Mouse (Mus musculus) CH12.LX (cell line): ENCODE data around the gene Polr3g. TPM values are rescaled to one million over a fixed set of nuclear protein-coding genes. Genes with fewer than 3 reads are reported as not detected.

ENCODE experiments used
- DNase-seq: peaks from one replicate; pipeline ENCODE4 v3.0.0-alpha.2; 2013; ENCODE audit errors: extremely low read depth
- H3K27ac ChIP-seq: 2 replicates; pipeline ENCODE4 v1.5.1; 2012; ENCODE audit warnings: low read depth, mild to moderate bottlenecking, control low read depth, moderate library complexity; ENCODE audit not compliant: insufficient read depth
- H3K27me3 ChIP-seq: replicated peaks from 2 replicates; pipeline ENCODE3; 2012; ENCODE audit warnings: inconsistent platforms
- H3K36me3 ChIP-seq, 2 experiments: replicated peaks in 1 of 2; 2 replicates each; pipeline versions ENCODE3 to v1.6.1; 2012; ENCODE audit warnings: inconsistent platforms in 1 of 2, low read length in 1 of 2, mild to moderate bottlenecking in 1 of 2, mixed read lengths in 1 of 2, moderate library complexity in 1 of 2; ENCODE audit not compliant: control insufficient read depth in 1 of 2, insufficient read depth in 1 of 2
- H3K4me1 ChIP-seq, 2 experiments: 2 replicates each; pipeline ENCODE4 v1.6.1; 2012; ENCODE audit warnings: inconsistent platforms in 1 of 2, moderate library complexity in 1 of 2; ENCODE audit not compliant: insufficient read depth in 2 of 2, control insufficient read depth in 1 of 2
- H3K4me2 ChIP-seq: 2 replicates; pipeline ENCODE4 v1.6.1; 2012; ENCODE audit warnings: low read depth, mild to moderate bottlenecking, control low read depth; ENCODE audit not compliant: poor library complexity, insufficient read depth, severe bottlenecking
- H3K4me3 ChIP-seq, 3 experiments: fragments of 150-350 bp in 1 of 3; sonication (generic) in 1 of 3; replicated peaks in 1 of 3; 2 replicates each; pipeline versions ENCODE3 to v1.5.1; 2011 to 2012; ENCODE audit warnings: low read depth in 2 of 3, low read length in 2 of 3, mild to moderate bottlenecking in 2 of 3, moderate library complexity in 2 of 3, control low read depth in 1 of 3, improper control_type of control experiment in 1 of 3, inconsistent platforms in 1 of 3, mixed read lengths in 1 of 3; ENCODE audit not compliant: poor library complexity in 1 of 3
- H3K79me2 ChIP-seq: replicated peaks from 2 replicates; pipeline ENCODE4 v1.6.1; 2012; ENCODE audit warnings: mild to moderate bottlenecking, moderate library complexity; ENCODE audit not compliant: control insufficient read depth, poor library complexity, insufficient read depth, severe bottlenecking; ENCODE audit errors: extremely low read depth
- H3K9ac ChIP-seq: 2 replicates; pipeline ENCODE4 v1.6.1; 2012; ENCODE audit warnings: low read depth, mild to moderate bottlenecking, control low read depth, moderate library complexity; ENCODE audit not compliant: insufficient read depth
- H3K9me3 ChIP-seq: replicated peaks from 2 replicates; pipeline ENCODE3; 2012; ENCODE audit warnings: low read length, inconsistent platforms, mixed read lengths
- CHD1 ChIP-seq: IDR thresholded peaks from 2 replicates; pipeline ENCODE4 v1.6.1; 2012; ENCODE audit warnings: low read depth, low read length, improper control_type of control experiment, inconsistent platforms
- CTCF ChIP-seq, 2 experiments: IDR thresholded peaks in 1 of 2; conservative IDR thresholded peaks in 1 of 2; 2 replicates each; pipeline ENCODE4 v1.5.1; 2011 to 2012; ENCODE audit warnings: low read depth in 2 of 2, low read length in 2 of 2, improper control_type of control experiment in 1 of 2, inconsistent platforms in 1 of 2, mild to moderate bottlenecking in 1 of 2, moderate library complexity in 1 of 2
- ETS1 ChIP-seq: conservative IDR thresholded peaks from 2 replicates; pipeline ENCODE4 v1.6.1; 2012; ENCODE audit warnings: low read depth, mild to moderate bottlenecking, inconsistent platforms, low read length, improper control_type of control experiment, moderate library complexity
- GABPA ChIP-seq: IDR thresholded peaks from 2 replicates; pipeline ENCODE4 v1.6.1; 2012; ENCODE audit warnings: low read depth, low read length, improper control_type of control experiment, inconsistent platforms; ENCODE audit not compliant: insufficient replicate concordance
- HCFC1 ChIP-seq: IDR thresholded peaks from 2 replicates; pipeline ENCODE4 v1.6.1; 2012; ENCODE audit warnings: low read depth, mild to moderate bottlenecking, inconsistent platforms, low read length, improper control_type of control experiment
- JUN ChIP-seq: IDR thresholded peaks from 2 replicates; pipeline ENCODE4 v1.6.1; 2011; ENCODE audit warnings: low read depth, mild to moderate bottlenecking, low read length, improper control_type of control experiment, moderate library complexity; ENCODE audit not compliant: insufficient read depth
- JUND ChIP-seq: conservative IDR thresholded peaks from 2 replicates; pipeline ENCODE4 v1.6.1; 2011; ENCODE audit warnings: low read depth, low read length, improper control_type of control experiment
- KAT2A ChIP-seq: IDR thresholded peaks from 2 replicates; pipeline ENCODE4 v1.6.1; 2012; ENCODE audit warnings: low read length, improper control_type of control experiment, inconsistent platforms; ENCODE audit not compliant: insufficient replicate concordance
- MAFK ChIP-seq: IDR thresholded peaks from 2 replicates; pipeline ENCODE4 v1.6.1; 2011; ENCODE audit warnings: low read length, improper control_type of control experiment; ENCODE audit not compliant: insufficient replicate concordance
- MAZ ChIP-seq: IDR thresholded peaks from 2 replicates; pipeline ENCODE4 v1.6.1; 2012; ENCODE audit warnings: low read depth, mild to moderate bottlenecking, inconsistent platforms, low read length, improper control_type of control experiment, moderate library complexity
- MXI1 ChIP-seq: IDR thresholded peaks from 2 replicates; pipeline ENCODE4 v1.6.1; 2011; ENCODE audit warnings: mild to moderate bottlenecking, low read depth, low read length, improper control_type of control experiment
- NELFE ChIP-seq: IDR thresholded peaks from 2 replicates; pipeline ENCODE4 v1.6.1; 2011; ENCODE audit warnings: low read depth, low read length, improper control_type of control experiment
- RAD21 ChIP-seq: IDR thresholded peaks from 2 replicates; pipeline ENCODE4 v1.6.1; 2011; ENCODE audit warnings: low read depth, mild to moderate bottlenecking, low read length, improper control_type of control experiment, moderate library complexity
- TBP ChIP-seq: conservative IDR thresholded peaks from 2 replicates; pipeline ENCODE4 v1.6.1; 2011; ENCODE audit warnings: low read depth, low read length, improper control_type of control experiment
- USF2 ChIP-seq: conservative IDR thresholded peaks from 2 replicates; pipeline ENCODE4 v1.6.1; 2011; ENCODE audit warnings: low read depth, low read length, improper control_type of control experiment
- ZC3H11A ChIP-seq: IDR thresholded peaks from 2 replicates; pipeline ENCODE4 v1.6.1; 2012; ENCODE audit warnings: low read depth, mild to moderate bottlenecking, inconsistent platforms, low read length, improper control_type of control experiment
- ZMIZ1 ChIP-seq: IDR thresholded peaks from 2 replicates; pipeline ENCODE4 v1.6.1; 2012; ENCODE audit warnings: low read depth, mild to moderate bottlenecking, inconsistent platforms, low read length, improper control_type of control experiment
- dilution Hi-C: fragments of 300-500 bp; cut with MboI; formaldehyde crosslinking; loops from 2 replicates; pipeline ENCODE4 v1.14.3; 2020; ENCODE audit warnings: low sequenced_read_pairs; ENCODE audit not compliant: extremely low pct_unique_long_range_greater_than_20kb, extremely low pct_ligation_motif_present
- in situ Hi-C: fragments of 300-500 bp; cut with MboI; formaldehyde crosslinking; loops from 3 replicates; pipeline ENCODE4 v1.14.3; 2019; ENCODE audit warnings: low sequenced_read_pairs, low pct_ligation_motif_present, low pct_unique_long_range_greater_than_20kb, mixed read lengths
- polyA plus RNA-seq: library from polyadenylated mRNA; unstranded; fragments of >175 nt; gene quantifications from 2 replicates; pipeline ENCODE4 v1.2.1, GENCODE M21; 2012; ENCODE audit warnings: low read depth; ENCODE audit not compliant: insufficient read length
- total RNA-seq, 2 experiments: library from RNA; depleted of rRNA; stranded (reverse); fragments of 300-350 nt in 1 of 2; fragments of >200 nt in 1 of 2; gene quantifications; 2 replicates each; pipeline ENCODE4 v1.2.3; 2012 to 2014

Polr3g gene
- total and polyA plus RNA-seq, 3 experiments = 19.1 to 52.5 (median 45.2) TPM

- H3K4me2 ChIP-seq = no peak overlapping the region
- in situ Hi-C loops = loop anchor here (25.0 kb wide), 1 partner anchor 202 kb away; no protein-coding TSS in a partner anchor
These were observed 71.2 kb downstream of the Polr3g start for GRCm38 (mm10) chr13:81639624-81640023.

GRCm38 (mm10) chr13:81632720-81633415, 77.9 kb downstream of the Polr3g start, which contains the start of gene Adgrv1:
Adgrv1 (minus strand) TSS chr13:81633154.
- Histone ChIP-seq H3K9me3 (no peaks in the 10 kb centered on the region), H3K4me2 (no peak within 1 kb of the TSS), H3K79me2 (no peaks in the 10 kb centered on the region), H3K4me1 (peaks cover 3% of the 10 kb centered on the region in 2 experiments; a peak in 3 of 4 replicates), H3K36me3 (no peaks in the 10 kb centered on the region), H3K4me3 (no peak within 1 kb of the TSS), H3K27me3 (no peaks in the 10 kb centered on the region), H3K9ac (no peak within 1 kb of the TSS), H3K27ac (no peak within 1 kb of the TSS)
- dilution Hi-C loops = no loop called here
- TF ChIP-seq HCFC1 (no peak), TBP (no peak), CTCF (conservative IDR thresholded peaks at IDR 0.05 in 1 of 2, IDR thresholded peaks at IDR 0.05 in 1 of 2; ENCODE audit: low read depth in 2 of 2, low read length in 2 of 2) (no peak), ETS1 (no peak), JUND (no peak), JUN (no peak), MAZ (no peak), ZMIZ1 (no peak), NELFE (no peak), GABPA (no peak), ZC3H11A (no peak), MAFK (no peak), USF2 (no peak), MXI1 (no peak), KAT2A (no peak), RAD21 (no peak), CHD1 (no peak)
- no peak for DNase-seq
- in situ Hi-C loops = loop anchor here (25.0 kb wide), 1 partner anchor 196 kb away; no protein-coding TSS in a partner anchor

More at GRCm38 (mm10) chr13:81639624-81640023, 71.2 kb downstream of the Polr3g start:
- no peak for DNase-seq
- Histone ChIP-seq H3K27ac (no peak overlapping the region), H3K36me3 (no peaks in the 10 kb centered on the region), H3K4me1 (peaks cover 2 to 5% of the 10 kb centered on the region in 2 experiments; a peak in 1 of 4 replicates), H3K9me3 (no peaks in the 10 kb centered on the region), H3K79me2 (no peaks in the 10 kb centered on the region), H3K27me3 (no peaks in the 10 kb centered on the region), H3K9ac (no peak overlapping the region), H3K4me3 (no peak overlapping the region)
- TF ChIP-seq GABPA (no peak), NELFE (no peak), CHD1 (no peak)
- dilution Hi-C loops = no loop called here
